Mouse (Mus musculus) midbrain, postnatal 0 days (tissue): ENCODE results near the gene Nfia. TPM values are rescaled to one million over a fixed set of nuclear protein-coding genes. Genes with fewer than 3 reads are reported as not detected.

Source experiments
- ATAC-seq: fragments of 200-750 bp; cut with Nextera tagmentation; 2 replicates; pipeline ENCODE4 v1.8.0; 2017; ENCODE audit warnings: moderate number of reproducible peaks, mild to moderate bottlenecking, moderate TSS enrichment, moderate library complexity; ENCODE audit not compliant: low FRiP score
- DNase-seq: peaks from one replicate; pipeline ENCODE4 v3.0.0-alpha.2; 2015; ENCODE audit warnings: low spot score
- H3K27ac ChIP-seq: fragments of 300-500 bp; sonication (generic); 2 replicates; pipeline ENCODE4 v1.5.1; 2014; ENCODE audit warnings: low read depth, mild to moderate bottlenecking, low read length, mixed read lengths
- H3K27me3 ChIP-seq: fragments of 300-500 bp; sonication (generic); 2 replicates; pipeline ENCODE4 v1.6.1; 2014; ENCODE audit warnings: low read length, control low read depth, mixed read lengths; ENCODE audit not compliant: insufficient read depth
- H3K36me3 ChIP-seq: fragments of 300-500 bp; sonication (generic); 2 replicates; pipeline ENCODE4 v1.6.1; 2014; ENCODE audit warnings: low read length, control low read depth, mixed read lengths; ENCODE audit not compliant: insufficient read depth
- H3K4me1 ChIP-seq: fragments of 300-500 bp; sonication (generic); 2 replicates; pipeline ENCODE4 v1.6.1; 2014; ENCODE audit warnings: mild to moderate bottlenecking, control low read depth, antibody characterized with exemption, low read length, mixed read lengths; ENCODE audit not compliant: insufficient read depth
- H3K4me2 ChIP-seq: fragments of 300-500 bp; sonication (generic); 2 replicates; pipeline ENCODE4 v1.6.1; 2014; ENCODE audit warnings: low read depth, mild to moderate bottlenecking, low read length, mixed read lengths; ENCODE audit not compliant: poor library complexity, severe bottlenecking
- H3K4me3 ChIP-seq: fragments of 300-500 bp; sonication (generic); 2 replicates; pipeline ENCODE4 v1.5.1; 2014; ENCODE audit warnings: low read depth, mild to moderate bottlenecking, low read length, moderate library complexity
- H3K9ac ChIP-seq: fragments of 300-500 bp; sonication (generic); replicated peaks from 2 replicates; pipeline ENCODE4 v1.6.1; 2014; ENCODE audit warnings: mild to moderate bottlenecking, low read length, moderate library complexity, mixed read lengths; ENCODE audit not compliant: poor library complexity, severe bottlenecking
- H3K9me3 ChIP-seq: fragments of 300-500 bp; sonication (generic); 2 replicates; pipeline ENCODE4 v1.6.1; 2016; ENCODE audit warnings: low read length, control low read depth
- CTCF ChIP-seq: IDR thresholded peaks from 2 replicates; pipeline ENCODE4 v1.5.1; 2016; ENCODE audit warnings: antibody characterized with exemption, mild to moderate bottlenecking
- WGBS: fragments of 180-500 bp; shearing (Covaris S2); extraction: QIAGEN DNeasy Blood & Tissue Kit; methylation state at CpG from one replicate; pipeline ENCODE4 v1.1.7; 2014; 5-methylcytosine and 5-hydroxymethylcytosine counted together
- polyA plus RNA-seq: library from polyadenylated mRNA; unstranded; fragments of >200 nt; fragmentation: Nextera tagmentation; extraction: Ambion mirVana; gene quantifications from 2 replicates; pipeline ENCODE4 v1.2.1, GENCODE M21; 2015
- total RNA-seq: library from RNA; depleted of rRNA; stranded (reverse); fragments of >200 nt; gene quantifications from 2 replicates; pipeline ENCODE4 v1.2.3, GENCODE M21; 2014

The Nfia gene
- total and polyA plus RNA-seq, 2 experiments from 2014 or later = 35.7 to 51.7 TPM

DNA sequence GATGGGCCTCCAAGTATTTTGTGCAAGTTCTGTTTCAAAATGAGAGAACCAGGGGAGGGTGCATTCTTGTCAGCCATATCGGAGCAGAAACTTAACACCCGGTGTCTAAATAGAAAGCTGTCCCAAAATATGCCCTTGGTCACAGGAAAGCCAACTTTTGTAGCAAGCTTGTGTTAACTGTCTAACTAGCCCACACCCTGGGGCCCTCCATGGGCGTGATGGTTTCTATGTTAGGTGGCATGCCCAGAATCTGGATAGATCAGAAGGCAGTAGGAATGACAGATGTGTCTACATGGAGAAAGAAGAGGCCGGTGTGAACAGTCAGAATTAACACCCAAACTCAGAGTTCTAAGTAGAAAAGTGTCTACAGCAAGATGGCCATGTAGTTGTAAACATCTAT, 282.5 kb downstream of the Nfia start:
- no peak overlapping the region for H3K4me2 ChIP-seq
- 93% methylated on average over 4 of the region's 4 CpGs for WGBS
- DNase-seq (no peak), ATAC-seq (no peak)
- no peaks in the 10 kb centered on the region for H3K9me3 ChIP-seq
- H3K27ac ChIP-seq = no peak overlapping the region
- no peaks in the 10 kb centered on the region for H3K36me3 ChIP-seq
- TF ChIP-seq CTCF = no peak
- H3K4me1 ChIP-seq = no peaks in the 10 kb centered on the region
- H3K9ac ChIP-seq = no peak overlapping the region
- no peaks in the 10 kb centered on the region for H3K27me3 ChIP-seq
- H3K4me3 ChIP-seq = no peak overlapping the region

DNA sequence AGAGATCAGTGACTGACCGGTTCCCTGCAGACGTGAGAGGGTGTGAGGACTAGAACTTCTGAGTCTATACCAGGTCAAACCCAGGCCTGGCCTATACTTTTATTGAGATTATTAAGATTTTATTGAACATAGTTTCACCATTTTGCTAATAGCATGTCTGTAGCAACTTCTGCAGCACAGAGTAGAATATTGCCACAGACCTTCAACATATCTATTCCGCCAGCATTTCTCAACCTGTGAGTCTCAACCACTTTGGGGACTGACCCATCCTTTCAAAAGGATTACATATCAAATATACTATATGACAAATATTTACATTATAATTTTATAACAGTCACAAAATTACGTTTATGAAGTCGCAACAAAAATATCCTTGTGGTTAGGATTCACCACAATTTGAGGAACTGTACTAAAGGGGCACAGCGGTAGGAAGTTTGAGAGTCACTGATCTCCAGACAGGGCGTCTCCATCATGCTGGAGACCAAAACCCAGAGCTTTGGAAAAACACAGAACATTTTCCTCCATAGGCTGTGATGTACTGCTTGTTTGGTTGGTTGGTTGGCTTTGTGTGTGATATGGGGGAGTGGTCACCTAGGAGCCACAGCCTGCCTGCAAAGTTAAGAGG, 284.0 kb downstream of the Nfia start:
- H3K4me2 ChIP-seq = no peak overlapping the region
- ATAC-seq (no peak), DNase-seq (no peak)
- no peaks in the 10 kb centered on the region for H3K36me3 ChIP-seq
- no peaks in the 10 kb centered on the region for H3K4me1 ChIP-seq
- TF ChIP-seq CTCF = no peak
- H3K27me3 ChIP-seq = no peaks in the 10 kb centered on the region
- WGBS = 95% methylated on average over 7 of the region's 7 CpGs
- no peak overlapping the region for H3K9ac ChIP-seq
- no peak overlapping the region for H3K4me3 ChIP-seq
- H3K27ac ChIP-seq = no peak overlapping the region
- no peaks in the 10 kb centered on the region for H3K9me3 ChIP-seq

DNA sequence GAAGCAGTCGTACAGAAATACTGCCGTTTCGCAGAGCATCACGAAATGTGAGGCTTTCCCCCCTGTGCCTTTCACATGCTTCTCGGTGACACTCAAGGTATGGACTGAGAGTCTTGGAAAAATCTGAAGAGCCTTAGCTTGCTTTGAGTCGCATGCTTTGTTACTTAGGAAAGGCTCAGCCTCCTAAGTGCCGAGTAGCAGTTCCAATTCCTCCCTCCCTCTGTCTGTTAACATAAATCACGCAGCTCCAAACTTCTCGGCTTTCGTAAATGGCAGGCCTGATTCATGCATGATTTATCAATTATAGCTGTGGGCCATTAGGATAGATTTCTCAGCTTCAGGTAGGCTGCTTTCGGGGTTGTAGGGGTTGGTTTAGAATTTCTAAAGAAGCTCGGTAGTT, 284.7 kb downstream of the Nfia start:
- Histone ChIP-seq H3K27me3 (no peaks in the 10 kb centered on the region), H3K27ac (no peak overlapping the region), H3K4me1 (no peaks in the 10 kb centered on the region), H3K9ac (no peak overlapping the region), H3K9me3 (no peaks in the 10 kb centered on the region), H3K4me3 (no peak overlapping the region), H3K4me2 (no peak overlapping the region), H3K36me3 (no peaks in the 10 kb centered on the region)
- WGBS = 82% methylated on average over 12 of the region's 12 CpGs
- no peak for TF ChIP-seq CTCF
- ATAC-seq (no peak), DNase-seq (no peak)

DNA sequence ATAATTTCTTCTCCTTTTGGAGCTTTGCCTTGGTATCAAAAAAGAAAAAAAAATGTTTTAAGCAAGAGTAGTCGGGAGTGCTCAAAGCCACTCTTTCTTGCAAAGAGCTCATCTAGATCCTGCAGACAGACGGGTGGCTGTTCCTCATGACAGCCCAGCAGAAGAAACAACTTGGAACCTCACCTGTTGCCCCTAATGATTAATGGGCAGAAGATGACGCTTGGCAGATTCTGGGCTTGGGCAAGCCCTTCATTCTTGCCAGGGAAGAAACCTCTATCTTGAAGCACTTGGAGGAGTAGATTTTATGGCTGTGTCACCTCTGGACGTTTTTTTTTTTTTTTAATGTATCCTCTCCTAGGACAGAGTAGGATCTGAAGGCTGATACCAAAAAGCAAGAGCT, 285.2 kb downstream of the Nfia start:
- 80% methylated on average over 4 of the region's 4 CpGs for WGBS
- no peak for ATAC-seq
- H3K27ac ChIP-seq = no peak overlapping the region

DNA sequence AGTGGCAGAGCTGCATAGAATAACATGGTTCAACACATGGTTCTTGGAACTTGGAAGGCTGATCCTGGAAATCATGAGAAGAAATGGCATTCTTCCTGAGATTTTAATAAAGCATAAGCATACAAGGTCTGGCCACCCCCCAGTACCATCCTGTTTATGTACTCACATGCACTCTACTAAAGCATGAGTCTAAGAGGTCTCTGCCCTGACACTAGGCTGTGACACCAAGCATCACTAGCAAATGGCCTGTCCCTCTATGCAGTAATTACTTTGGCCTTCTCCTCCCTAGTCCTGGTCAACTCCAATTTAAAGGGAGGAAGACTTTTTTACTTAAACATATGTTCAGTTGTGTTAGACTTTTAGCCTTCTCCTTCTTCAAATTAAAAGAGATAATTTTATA, 285.6 kb downstream of the Nfia start:
- H3K27ac ChIP-seq = no peak overlapping the region
- ATAC-seq (no peak), DNase-seq (no peak)
- no peaks in the 10 kb centered on the region for H3K36me3 ChIP-seq
- H3K27me3 ChIP-seq = no peaks in the 10 kb centered on the region
- no peaks in the 10 kb centered on the region for H3K4me1 ChIP-seq
- H3K4me3 ChIP-seq = no peak overlapping the region
- no peaks in the 10 kb centered on the region for H3K9me3 ChIP-seq
- TF ChIP-seq CTCF = no peak
- no peak overlapping the region for H3K4me2 ChIP-seq
- H3K9ac ChIP-seq = no peak overlapping the region

More for the DNA sequence above, 285.2 kb downstream of the Nfia start:
- no peaks in the 10 kb centered on the region for H3K27me3 ChIP-seq
- H3K36me3 ChIP-seq = no peaks in the 10 kb centered on the region
- no peaks in the 10 kb centered on the region for H3K4me1 ChIP-seq
- TF ChIP-seq CTCF = no peak
- H3K4me2 ChIP-seq = no peak overlapping the region
- H3K4me3 ChIP-seq = no peak overlapping the region
- no peak for DNase-seq
- no peak overlapping the region for H3K9ac ChIP-seq
- no peaks in the 10 kb centered on the region for H3K9me3 ChIP-seq

DNA sequence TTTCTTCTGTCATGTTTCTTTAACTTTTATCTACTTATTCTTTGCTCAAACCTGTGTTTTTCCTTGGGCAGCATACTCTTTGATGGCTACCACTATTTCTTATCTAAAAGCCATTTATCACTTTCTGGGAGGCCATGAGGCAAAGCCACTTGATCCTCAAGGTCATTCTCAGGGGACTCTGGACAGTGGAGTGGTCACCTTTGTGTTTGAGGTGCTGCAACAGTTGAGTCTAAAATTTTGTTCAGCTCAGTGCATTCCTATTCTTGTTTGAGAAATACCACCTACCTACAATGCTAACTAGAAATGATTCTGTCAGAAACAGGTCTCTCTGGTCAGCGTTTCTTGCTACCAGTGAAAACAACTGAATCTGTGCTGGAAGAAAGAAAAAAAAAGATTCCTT, 288.1 kb downstream of the Nfia start:
- Histone ChIP-seq H3K27ac (no peak overlapping the region), H3K9me3 (no peaks in the 10 kb centered on the region), H3K9ac (no peak overlapping the region), H3K4me1 (no peaks in the 10 kb centered on the region), H3K4me2 (no peak overlapping the region), H3K27me3 (no peaks in the 10 kb centered on the region), H3K36me3 (no peaks in the 10 kb centered on the region), H3K4me3 (no peak overlapping the region)
- WGBS = 27% methylated on average over 1 of the region's 1 CpGs
- DNase-seq = no peak
- TF ChIP-seq CTCF = no peak
- ATAC-seq = no peak
